Mouse (Mus musculus) skeletal muscle tissue, adult 2 months (tissue): Measurements from ENCODE around the gene Gm28891.
"Not testable (repeated sequence)": the region's sequence is repeated elsewhere in the genome, so short reads cannot be mapped to it uniquely, and the experiment has no call there.

Source experiments
- DNase-seq: peaks from one replicate; pipeline ENCODE4 v3.0.0-alpha.2; 2012; ENCODE audit warnings: low read depth, low spot score

Gene Gm28891

DNA sequence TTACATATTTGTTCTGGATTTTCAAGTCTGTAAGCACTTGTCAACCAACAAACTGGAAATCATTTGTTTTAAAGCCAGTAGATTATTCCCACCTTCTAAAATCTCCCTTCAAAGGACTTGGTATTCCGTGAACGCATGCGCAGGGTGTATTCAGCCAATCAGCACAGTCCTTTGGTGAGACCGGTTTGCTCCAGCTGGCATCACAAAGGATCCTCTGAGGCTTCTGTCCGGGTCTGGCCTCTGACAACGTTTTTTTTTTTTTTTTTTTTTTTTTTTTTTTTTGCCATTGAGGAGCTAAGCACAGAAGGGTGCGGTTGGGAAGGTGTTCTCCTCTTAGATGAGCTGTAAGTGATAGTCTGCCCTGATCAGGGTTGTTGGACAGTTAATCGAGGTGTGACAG is at the start of gene Gm28891:
Gm28891 (plus strand) TSS at position 301 of the 400 bp plus-strand sequence.
- not testable (repeated sequence) for DNase-seq
